Mouse (Mus musculus) stomach, embryonic 16.5 days (tissue): Measurements from ENCODE around the gene Auts2. TPM values are rescaled to one million over a fixed set of nuclear protein-coding genes. Genes with fewer than 3 reads are reported as not detected.

Experiments
- ATAC-seq: fragments of 200-750 bp; cut with Nextera tagmentation; 2 replicates; pipeline ENCODE4 v1.8.0; 2017; ENCODE audit warnings: moderate number of reproducible peaks, moderate TSS enrichment; ENCODE audit not compliant: insufficient read depth, low FRiP score
- H3K27ac ChIP-seq: fragments of 300-500 bp; sonication (generic); 2 replicates; pipeline ENCODE4 v1.5.1; 2014; ENCODE audit warnings: low read length
- H3K27me3 ChIP-seq: fragments of 300-500 bp; sonication (generic); 2 replicates; pipeline ENCODE4 v1.6.1; 2014; ENCODE audit warnings: low read length, control low read depth, mixed read lengths; ENCODE audit not compliant: control insufficient read depth, insufficient read depth
- H3K36me3 ChIP-seq: fragments of 300-500 bp; sonication (generic); 2 replicates; pipeline ENCODE4 v1.6.1; 2014; ENCODE audit warnings: low read length; ENCODE audit not compliant: control insufficient read depth, insufficient read depth
- H3K4me1 ChIP-seq: fragments of 300-500 bp; sonication (generic); 2 replicates; pipeline ENCODE4 v1.6.1; 2014; ENCODE audit warnings: low read length, control low read depth, mixed read lengths; ENCODE audit not compliant: control insufficient read depth, insufficient read depth
- H3K4me2 ChIP-seq: fragments of 300-500 bp; sonication (generic); 2 replicates; pipeline ENCODE4 v1.6.1; 2014; ENCODE audit warnings: low read depth, low read length, mixed read lengths
- H3K4me3 ChIP-seq: fragments of 300-500 bp; sonication (generic); replicated peaks from 2 replicates; pipeline ENCODE4 v1.5.1; 2014; ENCODE audit warnings: mild to moderate bottlenecking, low read length
- H3K9ac ChIP-seq: fragments of 300-500 bp; sonication (generic); 2 replicates; pipeline ENCODE4 v1.6.1; 2014; ENCODE audit warnings: low read length
- H3K9me3 ChIP-seq: fragments of 300-500 bp; sonication (generic); replicated peaks from 2 replicates; pipeline ENCODE4 v1.6.1; 2016; ENCODE audit warnings: low read length, control low read depth; ENCODE audit not compliant: control insufficient read depth
- WGBS: fragments of 180-500 bp; shearing (Covaris S2); extraction: QIAGEN DNeasy Blood & Tissue Kit; methylation state at CpG from one replicate; pipeline ENCODE4 v1.1.7; 2014; 5-methylcytosine and 5-hydroxymethylcytosine counted together
- polyA plus RNA-seq: library from polyadenylated mRNA; unstranded; fragments of >200 nt; fragmentation: Nextera tagmentation; extraction: Ambion mirVana; gene quantifications from 2 replicates; pipeline ENCODE4 v1.2.1, GENCODE M21; 2015

Auts2 gene
- polyA plus RNA-seq, 1 experiment from 2014 or later, result 20.1 TPM

DNA sequence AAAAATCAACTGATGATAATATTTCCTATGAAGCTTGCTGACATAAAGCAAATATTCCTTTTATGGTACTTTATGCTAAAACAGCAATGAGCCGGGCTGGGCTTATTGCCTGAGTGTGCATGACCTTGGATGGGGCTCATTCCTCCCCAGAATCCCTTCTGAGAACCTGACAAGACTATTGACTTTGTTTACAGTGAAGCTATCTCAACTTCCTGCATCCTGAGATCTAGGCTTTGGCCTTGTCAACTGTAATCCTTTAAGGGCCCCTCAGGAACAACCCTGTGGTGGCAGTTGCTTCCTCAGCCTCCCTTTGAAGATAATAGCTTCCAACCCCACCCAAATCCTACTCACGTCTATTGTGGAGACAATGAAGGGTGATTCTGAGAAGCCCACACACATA is 792.8 kb downstream of the Auts2 start:
- Histone ChIP-seq H3K4me2 (no peak overlapping the region), H3K36me3 (no peaks in the 10 kb centered on the region), H3K4me3 (no peak overlapping the region), H3K9ac (no peak overlapping the region), H3K27me3 (no peaks in the 10 kb centered on the region), H3K27ac (no peak overlapping the region), H3K9me3 (no peaks in the 10 kb centered on the region), H3K4me1 (peaks cover 9% of the 10 kb centered on the region)
- 30% methylated on average over 2 of the region's 2 CpGs for WGBS
- ATAC-seq, result peak; percentile 27; the same call in 1 of the 2 replicates

DNA sequence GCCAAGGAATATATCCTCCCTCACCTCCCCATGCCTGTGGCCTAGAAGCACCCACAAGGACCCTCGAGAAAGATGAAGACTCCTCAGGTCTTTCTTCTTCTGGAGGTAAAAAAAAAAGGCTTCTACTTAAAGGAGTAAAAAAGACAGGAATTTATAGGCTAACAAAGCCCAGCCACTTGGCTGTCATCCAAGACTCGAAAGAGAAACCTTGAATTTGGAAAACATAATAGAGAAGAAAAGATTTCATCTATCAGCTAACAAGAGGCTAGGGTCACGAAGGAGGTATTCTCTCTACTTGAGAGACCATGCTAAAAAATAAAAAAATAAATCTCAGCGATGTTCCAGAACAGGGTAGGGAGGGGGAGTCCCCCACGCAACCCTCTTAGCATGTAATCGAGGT is 793.9 kb downstream of the Auts2 start:
- Histone ChIP-seq H3K4me3 (no peak overlapping the region), H3K36me3 (no peaks in the 10 kb centered on the region), H3K27me3 (no peaks in the 10 kb centered on the region), H3K4me1 (peaks cover 9% of the 10 kb centered on the region), H3K4me2 (no peak overlapping the region), H3K9ac (no peak overlapping the region), H3K27ac (0 out of 2 replicates have a peak overlapping the region, but pooled peaks have one; percentile 3), H3K9me3 (0 out of 2 replicates have a peak, but pooled peaks cover 4% of the 10 kb centered on the region)
- no peak for ATAC-seq
- 32% methylated on average over 6 of the region's 6 CpGs for WGBS

DNA sequence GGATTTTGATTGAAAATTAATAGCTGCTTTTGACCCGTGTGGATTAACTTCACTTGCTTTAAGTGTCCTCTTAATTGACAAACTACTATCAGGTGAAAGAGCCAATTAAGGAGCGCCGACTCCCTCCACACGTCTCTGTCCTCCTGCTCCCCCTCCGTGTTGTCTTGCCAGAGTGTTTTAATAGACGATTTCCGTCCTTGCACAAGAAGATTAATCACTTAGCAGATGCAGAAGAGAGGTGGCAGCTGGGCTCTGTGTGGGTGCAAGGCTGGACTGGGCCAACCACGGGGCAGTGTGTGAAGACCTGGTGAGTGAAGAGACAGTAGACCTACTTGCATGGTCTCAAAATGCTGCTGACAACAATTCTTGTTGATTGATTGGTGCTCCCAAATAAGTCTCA is 800.1 kb downstream of the Auts2 start:
- 41% methylated on average over 8 of the region's 8 CpGs for WGBS
- H3K4me1 ChIP-seq, result no peaks in the 10 kb centered on the region
- no peak overlapping the region for H3K9ac ChIP-seq
- H3K4me3 ChIP-seq, result no peak overlapping the region
- H3K27me3 ChIP-seq, result no peaks in the 10 kb centered on the region
- H3K36me3 ChIP-seq, result no peaks in the 10 kb centered on the region
- no peak for ATAC-seq
- no peak overlapping the region for H3K4me2 ChIP-seq
- H3K9me3 ChIP-seq, result 0 out of 2 replicates have a peak, but pooled peaks cover 4% of the 10 kb centered on the region
- no peak overlapping the region for H3K27ac ChIP-seq

DNA sequence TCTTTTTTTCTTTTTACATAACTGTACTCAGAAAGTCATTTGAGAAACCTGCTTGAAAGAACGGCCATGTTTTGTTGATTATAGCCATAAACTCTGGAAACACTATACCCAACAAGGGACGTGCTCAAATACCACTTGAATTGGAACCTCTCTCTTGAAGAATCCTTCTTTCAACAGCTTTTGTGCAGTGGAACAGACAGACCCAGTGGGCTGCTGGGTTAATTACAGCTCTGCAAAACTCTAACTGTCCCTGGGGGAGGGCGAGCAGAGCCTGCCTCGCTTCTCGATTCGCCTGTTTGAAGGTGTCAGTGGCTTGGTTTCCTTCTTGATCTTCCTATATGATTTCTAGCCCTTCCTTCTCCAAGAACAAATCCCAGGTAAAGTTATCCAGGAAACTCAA is 805.7 kb downstream of the Auts2 start:
- WGBS, result 78% methylated on average over 6 of the region's 6 CpGs
- ATAC-seq, result no peak
- H3K4me3 ChIP-seq, result no peak overlapping the region

DNA sequence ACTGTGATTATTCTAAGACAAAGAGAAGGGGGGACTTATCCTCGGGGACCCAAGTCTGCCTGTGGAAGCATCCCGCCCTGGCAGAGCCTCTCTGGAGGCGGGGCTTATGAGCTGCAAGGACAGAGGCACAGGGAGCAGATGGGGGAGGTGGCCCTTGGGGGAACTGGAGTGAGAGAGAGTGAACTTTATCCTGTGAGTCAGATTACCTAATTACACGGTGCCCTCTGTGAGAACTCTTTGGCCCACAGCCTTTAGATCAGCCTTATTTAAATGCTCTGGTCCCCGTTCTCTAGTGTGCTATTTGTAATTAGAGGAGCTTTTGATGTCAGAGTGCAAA is 809.9 kb downstream of the Auts2 start:
- Histone ChIP-seq H3K27me3 (no peaks in the 10 kb centered on the region), H3K4me1 (0 out of 2 replicates have a peak, but pooled peaks cover 10% of the 10 kb centered on the region), H3K4me3 (no peak overlapping the region), H3K27ac (peak overlapping the region; percentile 55; the same call in 1 of the 2 replicates), H3K9ac (no peak overlapping the region), H3K36me3 (no peaks in the 10 kb centered on the region), H3K4me2 (no peak overlapping the region), H3K9me3 (no peaks in the 10 kb centered on the region)
- ATAC-seq, result peak; percentile 58; the same call in 1 of the 2 replicates
- WGBS, result 15% methylated on average over 5 of the region's 5 CpGs

More for the DNA sequence above, 805.7 kb downstream of the Auts2 start:
- no peak overlapping the region for H3K9ac ChIP-seq
- H3K27me3 ChIP-seq, result no peaks in the 10 kb centered on the region
- no peak overlapping the region for H3K4me2 ChIP-seq
- H3K4me1 ChIP-seq, result 0 out of 2 replicates have a peak, but pooled peaks cover 10% of the 10 kb centered on the region
- no peaks in the 10 kb centered on the region for H3K36me3 ChIP-seq
- no peaks in the 10 kb centered on the region for H3K9me3 ChIP-seq
- H3K27ac ChIP-seq, result no peak overlapping the region

DNA sequence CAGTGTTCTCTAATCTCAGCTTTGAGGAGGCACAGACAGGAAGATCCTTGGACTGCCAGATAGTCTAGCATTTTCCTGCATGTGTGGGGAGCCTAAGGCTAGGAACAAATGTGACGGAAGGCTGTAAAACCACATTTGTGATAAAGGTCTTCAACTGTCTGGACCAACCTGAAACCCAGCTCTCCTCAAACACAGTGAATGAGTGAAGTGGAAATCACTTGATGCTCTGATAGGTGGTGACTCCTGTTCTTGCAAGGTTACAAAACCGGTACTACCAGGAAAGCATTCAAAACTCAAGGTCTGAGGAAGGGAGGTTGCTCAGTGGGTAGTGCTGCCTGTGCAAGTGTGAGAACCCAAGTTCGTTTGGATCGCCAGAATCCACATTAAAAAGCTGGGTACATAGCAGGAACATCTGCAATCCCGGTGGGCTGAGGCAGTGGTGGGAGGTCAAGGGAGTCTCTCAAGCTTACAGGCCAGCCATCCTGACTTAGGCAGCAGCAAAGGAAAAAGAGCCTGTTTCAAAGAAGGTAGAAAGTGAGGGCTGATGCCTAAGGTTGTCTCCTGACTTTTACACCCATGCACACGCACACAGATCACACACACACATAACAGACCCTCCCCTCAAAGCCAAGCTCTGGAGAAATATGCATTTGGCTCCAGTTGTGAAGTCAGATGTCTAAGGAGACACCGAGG is 810.4 kb downstream of the Auts2 start:
- H3K27me3 ChIP-seq, result no peaks in the 10 kb centered on the region
- no peak overlapping the region for H3K4me3 ChIP-seq
- H3K9me3 ChIP-seq, result no peaks in the 10 kb centered on the region
- H3K9ac ChIP-seq, result no peak overlapping the region
- H3K27ac ChIP-seq, result peak overlapping the region; percentile 55; the same call in 1 of the 2 replicates
- H3K4me1 ChIP-seq, result 0 out of 2 replicates have a peak, but pooled peaks cover 10% of the 10 kb centered on the region
- no peaks in the 10 kb centered on the region for H3K36me3 ChIP-seq
- WGBS, result 53% methylated on average over 7 of the region's 7 CpGs
- no peak overlapping the region for H3K4me2 ChIP-seq
- peak; percentile 57; the same call in 1 of the 2 replicates for ATAC-seq

DNA sequence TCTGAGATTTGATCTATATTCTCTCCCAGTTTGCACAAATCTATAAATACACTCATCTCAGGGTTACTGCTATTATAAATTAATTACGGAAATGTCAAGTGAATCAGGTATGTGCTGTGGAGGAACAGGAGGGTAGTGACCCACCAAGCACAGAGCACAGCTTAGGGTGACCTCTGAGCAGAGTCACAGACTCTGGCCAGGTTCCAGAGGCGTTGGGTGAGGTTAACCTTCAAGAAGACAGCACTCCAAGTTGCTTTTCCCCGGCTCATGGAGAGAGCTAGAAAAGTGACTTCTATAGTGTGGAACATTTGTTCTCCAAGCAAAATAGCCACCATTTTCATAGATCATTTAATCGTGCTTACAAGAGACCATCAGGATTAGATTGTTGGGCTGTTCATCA is 813.7 kb downstream of the Auts2 start:
- H3K27me3 ChIP-seq, result no peaks in the 10 kb centered on the region
- H3K9me3 ChIP-seq, result no peaks in the 10 kb centered on the region
- H3K27ac ChIP-seq, result no peak overlapping the region
- no peak overlapping the region for H3K9ac ChIP-seq
- H3K4me3 ChIP-seq, result no peak overlapping the region
- 0 out of 2 replicates have a peak, but pooled peaks cover 10% of the 10 kb centered on the region for H3K4me1 ChIP-seq
- no peaks in the 10 kb centered on the region for H3K36me3 ChIP-seq
- 75% methylated on average over 4 of the region's 4 CpGs for WGBS
- ATAC-seq, result no peak
- H3K4me2 ChIP-seq, result no peak overlapping the region

DNA sequence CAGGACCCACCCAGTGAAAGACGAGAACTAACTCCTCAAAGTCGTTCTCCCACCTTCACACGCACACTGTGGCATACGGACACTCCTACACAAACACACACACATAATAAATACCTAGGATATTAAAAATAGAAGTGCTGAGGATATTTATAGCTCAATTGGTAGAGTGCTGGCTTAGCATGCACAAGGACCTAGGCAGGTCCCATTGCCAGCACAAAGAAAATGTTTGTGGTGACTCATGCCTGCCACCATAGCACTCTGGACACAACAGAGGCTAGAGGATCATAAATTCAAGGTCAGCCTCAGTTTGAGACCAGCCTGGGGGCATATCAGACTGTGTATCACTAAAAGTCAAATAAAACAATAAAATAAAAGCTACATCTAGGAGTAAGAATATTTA is 815.2 kb downstream of the Auts2 start:
- no peak for ATAC-seq

DNA sequence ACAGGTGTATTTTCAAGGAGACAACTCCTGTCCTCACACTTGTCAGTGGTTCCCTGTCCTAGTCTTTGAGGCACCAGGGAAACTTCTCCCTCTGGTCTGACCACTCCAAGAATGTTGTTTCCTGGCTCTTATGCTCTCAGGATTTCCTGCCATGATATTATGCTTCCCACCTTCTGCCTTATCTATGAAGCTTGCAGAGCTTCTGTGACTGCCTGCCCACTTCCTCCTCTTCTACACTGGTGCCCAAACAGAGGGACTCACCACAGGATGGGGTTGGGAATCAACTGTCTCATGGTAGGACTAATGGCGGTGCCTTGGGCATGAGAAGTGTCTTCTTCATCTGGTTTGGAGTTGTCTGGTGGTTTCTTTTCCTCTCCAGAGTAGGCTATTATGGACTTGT is 818.6 kb downstream of the Auts2 start:
- Histone ChIP-seq H3K9ac (no peak overlapping the region), H3K9me3 (no peaks in the 10 kb centered on the region)
- WGBS, result 88% methylated on average over 1 of the region's 1 CpGs

More for the DNA sequence above, 815.2 kb downstream of the Auts2 start:
- 67% methylated on average over 4 of the region's 4 CpGs for WGBS
- Histone ChIP-seq H3K9me3 (no peaks in the 10 kb centered on the region), H3K4me1 (0 out of 2 replicates have a peak, but pooled peaks cover 3% of the 10 kb centered on the region), H3K4me3 (no peak overlapping the region), H3K27ac (no peak overlapping the region), H3K36me3 (no peaks in the 10 kb centered on the region), H3K4me2 (no peak overlapping the region), H3K9ac (no peak overlapping the region), H3K27me3 (no peaks in the 10 kb centered on the region)

More for the DNA sequence above, 818.6 kb downstream of the Auts2 start:
- H3K4me3 ChIP-seq, result no peak overlapping the region
- no peaks in the 10 kb centered on the region for H3K36me3 ChIP-seq
- no peaks in the 10 kb centered on the region for H3K27me3 ChIP-seq
- ATAC-seq, result no peak
- no peak overlapping the region for H3K27ac ChIP-seq
- no peak overlapping the region for H3K4me2 ChIP-seq
- H3K4me1 ChIP-seq, result no peaks in the 10 kb centered on the region
